Comparison of ENCODE assay signal across 23 mouse cellular contexts in genomic region chr7:56382706-56383105, GRCm38 (mm10).
A peak's percentile ranks its signal among the peaks of the same experiment; 100 is the strongest.
DNase-seq lines count a peak whose midpoint lies in the region; ATAC-seq and TF ChIP-seq lines count a peak whose summit lies in the region.
"Had no signal": no experiment of that assay in that cellular context is flagged by ENCODE, and none has a peak within 500 bp of the region (broad histone marks: within the 10 kb centered on the region; RNA-seq: fewer than 3 reads in every experiment).

No protein-coding gene starts in this region.

- H3K27me3 ChIP-seq in cerebellum, adult 2 months (ENCODE audit: control insufficient read depth, insufficient read depth, low read length), result no peaks in the 10 kb centered on the region
- H3K27me3 ChIP-seq: embryonic facial prominence, embryonic 12.5 days; forebrain, embryonic 15.5 days; kidney, embryonic 15.5 days; limb, embryonic 15.5 days; liver, embryonic 15.5 days; midbrain, embryonic 12.5 days had no signal

- no peak for TF ChIP-seq POLR2A in cerebellum, adult 2 months (IDR thresholded peaks at IDR 0.05; ENCODE audit: borderline replicate concordance, insufficient read depth, low read length)

- no peak for ATAC-seq in cerebellum, adult (ENCODE audit: insufficient number of reproducible peaks, low FRiP score, low TSS enrichment)
- ATAC-seq: activated CD4-positive, CD25-positive, alpha-beta regulatory T cell, adult 4 months; forebrain, embryonic 15.5 days; hindbrain, embryonic 16.5 days; intestine, postnatal 0 days had no signal

- H3K4me3 ChIP-seq in cerebellum, adult 2 months (replicated peaks; ENCODE audit: insufficient read depth, low read depth, low read length), result no peak overlapping the region
- H3K4me3 ChIP-seq: embryonic facial prominence, embryonic 12.5 days; forebrain, embryonic 15.5 days; heart, adult 2 months; kidney, embryonic 15.5 days; layer of hippocampus, adult 2 months; limb, embryonic 15.5 days; liver, embryonic 15.5 days; midbrain, embryonic 12.5 days had no signal

- WGBS in cerebellum, adult 2 months, result 11% methylated on average over 1 of the region's 1 CpGs

- no peak overlapping the region for H3K27ac ChIP-seq in cerebellum, adult 2 months (ENCODE audit: insufficient read depth, low read length)
- H3K27ac ChIP-seq: embryonic facial prominence, embryonic 12.5 days; forebrain, embryonic 15.5 days; heart, adult 2 months; kidney, embryonic 15.5 days; layer of hippocampus, adult 2 months; limb, embryonic 15.5 days; liver, embryonic 15.5 days; midbrain, embryonic 12.5 days had no signal

- DNase-seq in cerebellum, adult 11 months, result peak; percentile 0
- peak; percentile 2 for DNase-seq in layer of hippocampus, adult 9-11 months
- no peak for DNase-seq in layer of hippocampus, adult 11-12 months (ENCODE audit: low spot score)
- peak; percentile 16 to 76 for DNase-seq in cerebellum, adult 2 months
- DNase-seq in cerebellum, postnatal 36 days, result peak; percentile 23 to 29
- no peak for DNase-seq in thymus, postnatal 36 days
- DNase-seq in ovary, postnatal 10 days (ENCODE audit: low spot score), result no peak
- DNase-seq: adrenal gland, postnatal 10 days; gastrocnemius, postnatal 25 days; heart, adult 2 months; heart, postnatal 4 days; thymus, adult 18-20 months had no signal

- TF ChIP-seq CTCF in cerebellum, adult 2 months (IDR thresholded peaks at IDR 0.05; ENCODE audit: borderline replicate concordance, insufficient read depth, low read depth, low read length), result no peak

- H3K4me1 ChIP-seq in cerebellum, adult 2 months (ENCODE audit: control insufficient read depth, insufficient read depth, low read length), result no peaks in the 10 kb centered on the region
- H3K4me1 ChIP-seq: embryonic facial prominence, embryonic 12.5 days; forebrain, embryonic 15.5 days; kidney, embryonic 15.5 days; limb, embryonic 15.5 days; liver, embryonic 15.5 days; midbrain, embryonic 12.5 days had no signal

Comparison
In these comparisons a context has a peak if more than half of its experiments do, and no peak if none do; other contexts are left out.
1. DNase-seq: peak in cerebellum, adult 11 months (single experiment), layer of hippocampus, adult 9-11 months (single experiment), cerebellum, adult 2 months (2 of 2) and cerebellum, postnatal 36 days (2 of 2); none in layer of hippocampus, adult 11-12 months (single experiment), thymus, postnatal 36 days (0 of 2) and ovary, postnatal 10 days (single experiment).